Mouse (Mus musculus) heart, embryonic 11.5 days (tissue): ENCODE data around the gene Sinhcaf. TPM values are rescaled to one million over a fixed set of nuclear protein-coding genes. Genes with fewer than 3 reads are reported as not detected.

Experiments
- ATAC-seq: fragments of 200-750 bp; cut with Nextera tagmentation; replicated peaks from 2 replicates; pipeline ENCODE4 v1.8.0; 2017; ENCODE audit warnings: moderate library complexity; ENCODE audit not compliant: insufficient number of reproducible peaks, low FRiP score, low TSS enrichment
- H3K27ac ChIP-seq: fragments of 300-500 bp; sonication (generic); 2 replicates; pipeline ENCODE4 v1.5.1; 2014; ENCODE audit warnings: mild to moderate bottlenecking, low read depth, low read length
- H3K27me3 ChIP-seq: fragments of 300-500 bp; sonication (generic); 2 replicates; pipeline ENCODE4 v1.6.1; 2014; ENCODE audit warnings: mild to moderate bottlenecking, low read length, mixed read lengths; ENCODE audit not compliant: control insufficient read depth, insufficient read depth
- H3K36me3 ChIP-seq: fragments of 300-500 bp; sonication (generic); 2 replicates; pipeline ENCODE4 v1.6.1; 2014; ENCODE audit warnings: mild to moderate bottlenecking, low read length, moderate library complexity, mixed read lengths; ENCODE audit not compliant: control insufficient read depth, insufficient read depth
- H3K4me1 ChIP-seq: fragments of 300-500 bp; sonication (generic); 2 replicates; pipeline ENCODE4 v1.6.1; 2014; ENCODE audit warnings: low read length; ENCODE audit not compliant: control insufficient read depth, insufficient read depth
- H3K4me2 ChIP-seq: fragments of 300-500 bp; sonication (generic); 2 replicates; pipeline ENCODE4 v1.6.1; 2014; ENCODE audit warnings: mild to moderate bottlenecking, moderate library complexity
- H3K4me3 ChIP-seq: fragments of 300-500 bp; sonication (generic); 2 replicates; pipeline ENCODE4 v1.5.1; 2014; ENCODE audit warnings: low read depth, low read length
- H3K9ac ChIP-seq: fragments of 300-500 bp; sonication (generic); 2 replicates; pipeline ENCODE4 v1.6.1; 2014; ENCODE audit warnings: mild to moderate bottlenecking, low read depth, low read length, moderate library complexity
- H3K9me3 ChIP-seq: fragments of 300-500 bp; sonication (generic); replicated peaks from 2 replicates; pipeline ENCODE4 v1.6.1; 2016; ENCODE audit warnings: low read length; ENCODE audit not compliant: control insufficient read depth
- WGBS: fragments of 180-500 bp; shearing (Covaris S2); extraction: QIAGEN DNeasy Blood & Tissue Kit; methylation state at CpG from one replicate; pipeline ENCODE4 v1.1.7; 2014; ENCODE audit not compliant: insufficient replicate concordance; 5-methylcytosine and 5-hydroxymethylcytosine counted together
- polyA plus RNA-seq: library from polyadenylated mRNA; unstranded; fragments of >200 nt; fragmentation: Nextera tagmentation; extraction: Ambion mirVana; gene quantifications from 2 replicates; pipeline ENCODE4 v1.2.1, GENCODE M21; 2014

Gene Sinhcaf
- polyA plus RNA-seq, 1 experiment from 2014 or later = 104 TPM

GRCm38 (mm10) chr6:148957046-148957445 lies 10.8 kb upstream of the Sinhcaf start:
- WGBS = 88% methylated on average over 3 of the region's 3 CpGs
- H3K27ac ChIP-seq = no peak overlapping the region
- no peaks in the 10 kb centered on the region for H3K36me3 ChIP-seq
- no peak for ATAC-seq
- no peaks in the 10 kb centered on the region for H3K9me3 ChIP-seq
- no peak overlapping the region for H3K9ac ChIP-seq
- peaks cover 8% of the 10 kb centered on the region; the same call in 1 of the 2 replicates for H3K4me1 ChIP-seq
- no peak overlapping the region for H3K4me2 ChIP-seq
- H3K4me3 ChIP-seq = no peak overlapping the region
- H3K27me3 ChIP-seq = no peaks in the 10 kb centered on the region

DNA sequence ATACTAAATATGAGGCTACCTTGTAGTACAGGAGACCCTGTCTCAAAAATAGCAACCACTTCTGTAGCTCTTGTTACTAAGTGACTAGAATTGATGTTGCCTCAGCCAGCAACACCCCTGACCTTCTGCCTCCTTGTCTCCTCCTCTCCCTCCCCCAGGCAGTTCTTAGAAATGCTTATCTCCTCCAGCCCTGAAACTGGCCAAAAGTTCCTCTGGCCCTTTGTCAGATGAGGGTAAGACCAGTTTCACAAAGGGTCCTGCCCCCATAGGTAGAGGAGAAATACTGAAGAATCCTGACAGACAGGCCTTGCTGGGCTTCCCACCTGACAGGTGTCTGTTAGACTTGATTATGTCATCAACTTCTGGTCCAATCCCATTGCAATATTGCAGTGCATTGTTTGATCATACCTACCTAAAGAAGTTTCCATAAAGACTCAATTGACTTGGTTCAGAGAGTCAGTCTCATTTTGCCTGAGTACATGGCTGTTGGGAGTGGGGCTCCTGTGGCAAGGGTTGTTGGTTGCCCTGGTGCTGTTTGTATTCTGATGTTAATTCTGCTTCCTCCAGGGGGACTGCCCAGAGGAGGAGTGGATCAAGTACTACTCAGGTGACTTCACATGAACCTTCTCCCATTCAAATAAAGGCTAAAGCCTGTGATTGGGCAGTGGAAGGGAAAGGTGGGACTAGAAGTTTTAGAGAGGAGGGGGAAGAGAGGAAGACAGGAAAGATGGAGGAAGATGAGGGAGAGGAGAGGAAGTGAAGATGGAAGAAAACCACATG lies 9.6 kb upstream of the Sinhcaf start:
- no peaks in the 10 kb centered on the region for H3K9me3 ChIP-seq
- H3K4me3 ChIP-seq = no peak overlapping the region
- no peaks in the 10 kb centered on the region for H3K27me3 ChIP-seq
- H3K4me2 ChIP-seq = 0 out of 2 replicates have a peak overlapping the region, but pooled peaks have one; percentile 0
- 0 out of 2 replicates have a peak overlapping the region, but pooled peaks have one; percentile 29 for H3K27ac ChIP-seq
- H3K4me1 ChIP-seq = peaks cover 8% of the 10 kb centered on the region; the same call in 1 of the 2 replicates
- no peaks in the 10 kb centered on the region for H3K36me3 ChIP-seq
- ATAC-seq = peak; percentile 70; the same call in 1 of the 2 replicates
- no peak overlapping the region for H3K9ac ChIP-seq

GRCm38 (mm10) chr6:148946881-148947405 lies 676 bp upstream of the Sinhcaf start:
- Histone ChIP-seq H3K27me3 (no peaks in the 10 kb centered on the region), H3K4me2 (peak overlapping the region; percentile 83), H3K4me3 (peak overlapping the region; percentile 74), H3K4me1 (peaks cover 9% of the 10 kb centered on the region; the same call in 1 of the 2 replicates), H3K9ac (peak overlapping the region; percentile 99), H3K27ac (peak overlapping the region; percentile 81), H3K9me3 (no peaks in the 10 kb centered on the region), H3K36me3 (no peaks in the 10 kb centered on the region)
- no peak for ATAC-seq
- 42% methylated on average over 11 of the region's 11 CpGs for WGBS

GRCm38 (mm10) chr6:148945509-148946408 lies 508 bp downstream of the Sinhcaf start:
- H3K27ac ChIP-seq = peak overlapping the region; percentile 81
- no peaks in the 10 kb centered on the region for H3K9me3 ChIP-seq
- H3K4me1 ChIP-seq = peaks cover 9% of the 10 kb centered on the region; the same call in 1 of the 2 replicates
- H3K27me3 ChIP-seq = no peaks in the 10 kb centered on the region
- H3K36me3 ChIP-seq = no peaks in the 10 kb centered on the region
- under 1% methylated on average over 73 of the region's 75 CpGs for WGBS
- H3K9ac ChIP-seq = peak overlapping the region; percentile 99
- peak overlapping the region; percentile 83 for H3K4me2 ChIP-seq
- peak overlapping the region; percentile 74 for H3K4me3 ChIP-seq
- peak; percentile 20 for ATAC-seq

GRCm38 (mm10) chr6:148944767-148945508 lies 1.3 kb downstream of the Sinhcaf start:
- no peaks in the 10 kb centered on the region for H3K27me3 ChIP-seq
- no peaks in the 10 kb centered on the region for H3K36me3 ChIP-seq
- H3K27ac ChIP-seq = peak overlapping the region; percentile 81
- no peaks in the 10 kb centered on the region for H3K9me3 ChIP-seq
- ATAC-seq = peak; percentile 72
- H3K4me1 ChIP-seq = peaks cover 9% of the 10 kb centered on the region; the same call in 1 of the 2 replicates
- H3K4me3 ChIP-seq = peak overlapping the region; percentile 74
- under 1% methylated on average over 87 of the region's 92 CpGs for WGBS
- peak overlapping the region; percentile 99 for H3K9ac ChIP-seq
- peak overlapping the region; percentile 83 for H3K4me2 ChIP-seq

GRCm38 (mm10) chr6:148944344-148944766 lies 1.9 kb downstream of the Sinhcaf start:
- Histone ChIP-seq H3K36me3 (no peaks in the 10 kb centered on the region), H3K27me3 (no peaks in the 10 kb centered on the region), H3K4me3 (peak overlapping the region; percentile 74), H3K9ac (peak overlapping the region; percentile 99), H3K9me3 (no peaks in the 10 kb centered on the region), H3K4me1 (peaks cover 9% of the 10 kb centered on the region; the same call in 1 of the 2 replicates), H3K4me2 (peak overlapping the region; percentile 83), H3K27ac (peak overlapping the region; percentile 81)
- under 1% methylated on average over 30 of the region's 30 CpGs for WGBS
- no peak; the same call in 1 of the 2 replicates for ATAC-seq

- Histone ChIP-seq H3K27me3 (no peaks in the 10 kb centered on the region), H3K9me3 (no peaks in the 10 kb centered on the region), H3K4me1 (peaks cover 9% of the 10 kb centered on the region; the same call in 1 of the 2 replicates), H3K36me3 (no peaks in the 10 kb centered on the region), H3K4me3 (peak overlapping the region; percentile 74), H3K27ac (no peak overlapping the region), H3K4me2 (peak overlapping the region; percentile 83), H3K9ac (peak overlapping the region; percentile 99)
- ATAC-seq = no peak
- 21% methylated on average over 3 of the region's 3 CpGs for WGBS
These were observed 2.6 kb downstream of the Sinhcaf start for GRCm38 (mm10) chr6:148943695-148944094.
